8 mouse cellular contexts compared by ENCODE assay signal in the genomic region with DNA sequence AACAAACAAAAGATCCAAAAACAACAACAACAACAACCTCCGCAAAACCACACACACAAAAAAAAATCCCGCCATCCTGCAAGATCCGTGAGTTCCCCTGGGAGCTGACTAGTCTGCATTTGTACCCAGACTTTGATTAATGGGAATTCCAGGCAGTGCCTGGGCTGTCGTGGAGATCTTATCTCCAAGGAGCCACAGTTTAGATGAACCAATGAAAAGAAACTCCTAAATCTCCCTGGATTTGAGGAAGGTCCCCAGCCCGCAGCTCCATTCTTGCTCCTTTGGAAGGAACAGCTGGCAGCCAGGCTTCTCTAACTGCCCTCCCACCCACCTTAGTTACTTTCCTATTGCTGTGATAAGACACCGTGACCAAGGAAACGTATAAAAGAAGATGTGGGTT. TPM values are rescaled to one million over a fixed set of nuclear protein-coding genes. Genes with fewer than 3 reads are reported as not detected.
DNase-seq lines count a peak whose midpoint lies in the region; ATAC-seq and TF ChIP-seq lines count a peak whose summit lies in the region.
"Had no signal": no experiment of that assay in that cellular context is flagged by ENCODE, and none has a peak within 500 bp of the region (broad histone marks: within the 10 kb centered on the region; RNA-seq: fewer than 3 reads in every experiment).

No protein-coding gene starts in this region.

- TF ChIP-seq CTCF in kidney, postnatal 0 days (IDR thresholded peaks at IDR 0.05; ENCODE audit: low read depth), result no peak

- 4% methylated on average over 7 of the region's 7 CpGs for WGBS in kidney, postnatal 0 days
- 24% methylated on average over 7 of the region's 7 CpGs for WGBS in embryonic facial prominence, embryonic 11.5 days
- 15% methylated on average over 7 of the region's 7 CpGs for WGBS in hindbrain, embryonic 13.5 days
- WGBS in neural tube, embryonic 12.5 days, result 8% methylated on average over 7 of the region's 7 CpGs

- peak overlapping the region; percentile 90 for H3K4me2 ChIP-seq in kidney, postnatal 0 days (ENCODE audit: low read length)
- no peak overlapping the region for H3K4me2 ChIP-seq in embryonic facial prominence, embryonic 11.5 days (ENCODE audit: low read depth, low read length)
- H3K4me2 ChIP-seq in hindbrain, embryonic 13.5 days, result peak overlapping the region; percentile 92
- H3K4me2 ChIP-seq in neural tube, embryonic 12.5 days (replicated peaks), result peak overlapping the region; percentile 83

- peak; percentile 42 for DNase-seq in kidney, postnatal 0 days (ENCODE audit: low spot score)
- no peak for DNase-seq in kidney, postnatal 25 days
- DNase-seq in embryonic facial prominence, embryonic 11.5 days (ENCODE audit: low spot score), result peak; percentile 31
- no peak for DNase-seq in ovary, adult 18-20 months (ENCODE audit: low spot score)
- DNase-seq: gastrocnemius, postnatal 25 days had no signal

- H3K27me3 ChIP-seq in kidney, postnatal 0 days (ENCODE audit: insufficient read depth, low read length), result no peaks in the 10 kb centered on the region
- H3K27me3 ChIP-seq in embryonic facial prominence, embryonic 11.5 days (ENCODE audit: control insufficient read depth, insufficient read depth, low read length), result no peaks in the 10 kb centered on the region
- 0 out of 2 replicates have a peak, but pooled peaks cover 6% of the 10 kb centered on the region for H3K27me3 ChIP-seq in hindbrain, embryonic 13.5 days
- 0 out of 2 replicates have a peak, but pooled peaks cover 5% of the 10 kb centered on the region for H3K27me3 ChIP-seq in neural tube, embryonic 12.5 days (replicated peaks)

- no peak overlapping the region for H3K27ac ChIP-seq in kidney, postnatal 0 days
- H3K27ac ChIP-seq in embryonic facial prominence, embryonic 11.5 days (replicated peaks; ENCODE audit: low read depth, low read length), result no peak overlapping the region
- H3K27ac ChIP-seq in hindbrain, embryonic 13.5 days, result no peak overlapping the region
- no peak overlapping the region for H3K27ac ChIP-seq in neural tube, embryonic 12.5 days

- no peaks in the 10 kb centered on the region for H3K36me3 ChIP-seq in kidney, postnatal 0 days (ENCODE audit: insufficient read depth, low read length)
- H3K36me3 ChIP-seq in embryonic facial prominence, embryonic 11.5 days (replicated peaks; ENCODE audit: control insufficient read depth, insufficient read depth, low read depth, low read length), result no peaks in the 10 kb centered on the region
- no peaks in the 10 kb centered on the region for H3K36me3 ChIP-seq in hindbrain, embryonic 13.5 days
- no peaks in the 10 kb centered on the region for H3K36me3 ChIP-seq in neural tube, embryonic 12.5 days

- H3K4me3 ChIP-seq in kidney, postnatal 0 days (replicated peaks; ENCODE audit: low read depth, low read length), result no peak overlapping the region
- H3K4me3 ChIP-seq in embryonic facial prominence, embryonic 11.5 days (ENCODE audit: low read depth, low read length), result no peak overlapping the region
- no peak overlapping the region for H3K4me3 ChIP-seq in hindbrain, embryonic 13.5 days
- no peak overlapping the region for H3K4me3 ChIP-seq in neural tube, embryonic 12.5 days

- H3K9me3 ChIP-seq in kidney, postnatal 0 days (replicated peaks; ENCODE audit: low read length), result no peaks in the 10 kb centered on the region
- no peaks in the 10 kb centered on the region for H3K9me3 ChIP-seq in embryonic facial prominence, embryonic 11.5 days (replicated peaks; ENCODE audit: control insufficient read depth, low read length)
- H3K9me3 ChIP-seq in hindbrain, embryonic 13.5 days, result no peaks in the 10 kb centered on the region
- no peaks in the 10 kb centered on the region for H3K9me3 ChIP-seq in neural tube, embryonic 12.5 days

- ATAC-seq in kidney, postnatal 0 days (replicated peaks; ENCODE audit: low FRiP score, low read depth), result no peak
- no peak for ATAC-seq in embryonic facial prominence, embryonic 11.5 days (replicated peaks; ENCODE audit: insufficient number of reproducible peaks, low FRiP score, low TSS enrichment, low read depth)
- no peak for ATAC-seq in hindbrain, embryonic 13.5 days (ENCODE audit: low FRiP score)
- no peak for ATAC-seq in neural tube, embryonic 12.5 days (ENCODE audit: low FRiP score, low read depth)
- no peak for ATAC-seq in frontal cortex, adult (ENCODE audit: low TSS enrichment)

- H3K4me1 ChIP-seq in kidney, postnatal 0 days (replicated peaks; ENCODE audit: insufficient read depth, low read length), result no peaks in the 10 kb centered on the region; the same call in 1 of the 2 replicates
- no peaks in the 10 kb centered on the region for H3K4me1 ChIP-seq in embryonic facial prominence, embryonic 11.5 days (ENCODE audit: control insufficient read depth, insufficient read depth, low read length)
- H3K4me1 ChIP-seq in hindbrain, embryonic 13.5 days (replicated peaks), result peaks cover 26% of the 10 kb centered on the region
- H3K4me1 ChIP-seq in neural tube, embryonic 12.5 days, result peaks cover 21% of the 10 kb centered on the region

- H3K9ac ChIP-seq in kidney, postnatal 0 days (ENCODE audit: low read depth, low read length), result no peak overlapping the region
- no peak overlapping the region for H3K9ac ChIP-seq in embryonic facial prominence, embryonic 11.5 days (replicated peaks; ENCODE audit: low read length)
- H3K9ac ChIP-seq in hindbrain, embryonic 13.5 days, result no peak overlapping the region
- H3K9ac ChIP-seq in neural tube, embryonic 12.5 days, result no peak overlapping the region

RNA-seq across cellular contexts. Expression of a gene that starts 2.0 kb away (rescaled TPM):
- polyA plus RNA-seq in kidney, postnatal 0 days (2015; fragmentation: Nextera tagmentation; extraction: Ambion mirVana), result 8.5 and 9.2 TPM in 2 replicates
- 11.3 and 13.1 TPM in 2 replicates for polyA plus RNA-seq in embryonic facial prominence, embryonic 11.5 days (2014; fragmentation: Nextera tagmentation; extraction: Ambion mirVana)
- polyA plus RNA-seq in hindbrain, embryonic 13.5 days (2015; fragmentation: Nextera tagmentation; extraction: Ambion mirVana), result 19.0 and 22.4 TPM in 2 replicates
- 23.4 and 26.5 TPM in 2 replicates for polyA plus RNA-seq in neural tube, embryonic 12.5 days (2016; fragmentation: Nextera tagmentation; extraction: Ambion mirVana)

RNA-seq across cellular contexts. Expression of a gene that starts 30.2 kb away (rescaled TPM):
- 24.0 and 26.8 TPM in 2 replicates for polyA plus RNA-seq in kidney, postnatal 0 days (2015; fragmentation: Nextera tagmentation; extraction: Ambion mirVana)
- 24.4 and 27.8 TPM in 2 replicates for polyA plus RNA-seq in embryonic facial prominence, embryonic 11.5 days (2014; fragmentation: Nextera tagmentation; extraction: Ambion mirVana)
- 30.6 and 36.2 TPM in 2 replicates for polyA plus RNA-seq in hindbrain, embryonic 13.5 days (2015; fragmentation: Nextera tagmentation; extraction: Ambion mirVana)
- polyA plus RNA-seq in neural tube, embryonic 12.5 days (2016; fragmentation: Nextera tagmentation; extraction: Ambion mirVana), result 41.0 and 42.8 TPM in 2 replicates

Comparison
In these comparisons a context has a peak if more than half of its experiments do, and no peak if none do; other contexts are left out.
1. DNase-seq: peak in kidney, postnatal 0 days (single experiment) and embryonic facial prominence, embryonic 11.5 days (single experiment); none in kidney, postnatal 25 days (0 of 2) and ovary, adult 18-20 months (single experiment).